Mouse (Mus musculus) CH12.LX (cell line): ENCODE results near the gene Vps4b.

ENCODE experiments used
- BHLHE40 ChIP-seq: IDR thresholded peaks from 2 replicates; pipeline ENCODE4 v1.6.1; 2011; ENCODE audit warnings: mild to moderate bottlenecking, low read depth, low read length, improper control_type of control experiment
- CHD2 ChIP-seq: IDR thresholded peaks from 2 replicates; pipeline ENCODE4 v1.6.1; 2011; ENCODE audit warnings: low read length, improper control_type of control experiment
- CTCF ChIP-seq, 2 experiments: IDR thresholded peaks in 1 of 2; conservative IDR thresholded peaks in 1 of 2; 2 replicates each; pipeline ENCODE4 v1.5.1; 2011 to 2012; ENCODE audit warnings: low read depth in 2 of 2, low read length in 2 of 2, improper control_type of control experiment in 1 of 2, inconsistent platforms in 1 of 2, mild to moderate bottlenecking in 1 of 2, moderate library complexity in 1 of 2
- MAFK ChIP-seq: IDR thresholded peaks from 2 replicates; pipeline ENCODE4 v1.6.1; 2011; ENCODE audit warnings: low read length, improper control_type of control experiment; ENCODE audit not compliant: insufficient replicate concordance
- NELFE ChIP-seq: IDR thresholded peaks from 2 replicates; pipeline ENCODE4 v1.6.1; 2011; ENCODE audit warnings: low read depth, low read length, improper control_type of control experiment
- POLR2A ChIP-seq: IDR thresholded peaks from 2 replicates; pipeline ENCODE4 v1.6.1; 2011; ENCODE audit warnings: low read depth, mild to moderate bottlenecking, improper control_type of control experiment, low read length
- POLR2AphosphoS2 ChIP-seq: IDR thresholded peaks from 2 replicates; pipeline ENCODE4 v1.6.1; 2011; ENCODE audit warnings: low read depth, low read length, improper control_type of control experiment
- USF1 ChIP-seq: IDR thresholded peaks from 2 replicates; pipeline ENCODE4 v1.6.1; 2014; ENCODE audit warnings: low read depth, mild to moderate bottlenecking, inconsistent platforms, low read length, improper control_type of control experiment
- USF2 ChIP-seq: conservative IDR thresholded peaks from 2 replicates; pipeline ENCODE4 v1.6.1; 2011; ENCODE audit warnings: low read depth, low read length, improper control_type of control experiment
- ZC3H11A ChIP-seq: IDR thresholded peaks from 2 replicates; pipeline ENCODE4 v1.6.1; 2012; ENCODE audit warnings: low read depth, mild to moderate bottlenecking, inconsistent platforms, low read length, improper control_type of control experiment

DNA sequence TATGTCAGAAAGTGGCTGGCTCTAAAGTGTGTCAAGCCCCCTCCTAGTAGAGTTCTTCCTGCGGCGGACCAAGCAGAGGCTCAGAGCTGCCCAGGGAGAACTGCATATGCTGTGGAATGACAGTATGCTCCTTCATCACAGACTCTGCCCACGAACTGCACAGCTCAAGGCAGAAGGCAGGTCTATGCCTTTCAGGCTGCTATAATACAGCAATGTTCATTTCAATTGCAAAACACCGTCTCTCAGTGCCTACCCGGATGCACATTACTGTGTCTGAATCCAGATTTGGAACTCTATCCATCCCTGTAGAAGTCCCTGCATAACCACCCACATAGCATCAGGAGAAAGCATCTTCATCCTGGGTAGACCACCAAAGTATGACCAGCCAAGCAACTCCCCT lies 56.7 kb downstream of the Vps4b start:
- TF ChIP-seq CTCF (conservative IDR thresholded peaks at IDR 0.05 in 1 of 2, IDR thresholded peaks at IDR 0.05 in 1 of 2; ENCODE audit: low read depth in 2 of 2, low read length in 2 of 2) (no peak), BHLHE40 (no peak), USF2 (no peak), POLR2A (no peak), USF1 (no peak), POLR2AphosphoS2 (no peak), ZC3H11A (no peak), CHD2 (no peak), NELFE (no peak), MAFK (no peak)
